ENCODE assay signal across 8 mouse cellular contexts in genomic region chr1:21075986-21076495, GRCm38 (mm10). TPM values are rescaled to one million over a fixed set of nuclear protein-coding genes. Genes with fewer than 3 reads are reported as not detected.
DNase-seq lines count a peak whose midpoint lies in the region; ATAC-seq and TF ChIP-seq lines count a peak whose summit lies in the region.

No protein-coding gene starts in this region.

- H3K27ac ChIP-seq in heart, embryonic 12.5 days (ENCODE audit: poor library complexity, severe bottlenecking), result peak overlapping the region; percentile 40
- peak overlapping the region; percentile 80 for H3K27ac ChIP-seq in embryonic facial prominence, embryonic 12.5 days
- H3K27ac ChIP-seq in intestine, embryonic 15.5 days, result peak overlapping the region; percentile 58

- H3K9ac ChIP-seq in heart, embryonic 12.5 days, result peak overlapping the region; percentile 14; the same call in 1 of the 2 replicates
- peak overlapping the region; percentile 29; the same call in 1 of the 2 replicates for H3K9ac ChIP-seq in embryonic facial prominence, embryonic 12.5 days
- H3K9ac ChIP-seq in intestine, embryonic 15.5 days, result no peak overlapping the region

- H3K4me2 ChIP-seq in heart, embryonic 12.5 days, result peak overlapping the region; percentile 70
- H3K4me2 ChIP-seq in embryonic facial prominence, embryonic 12.5 days (replicated peaks), result peak overlapping the region; percentile 78
- H3K4me2 ChIP-seq in intestine, embryonic 15.5 days (replicated peaks), result peak overlapping the region; percentile 68
- H3K4me2 ChIP-seq in myocyte (ENCODE audit: low read depth), result peak overlapping the region; percentile 95

- WGBS in heart, embryonic 12.5 days, result 12% methylated on average over 6 of the region's 6 CpGs
- 4% methylated on average over 6 of the region's 6 CpGs for WGBS in embryonic facial prominence, embryonic 12.5 days
- WGBS in intestine, embryonic 15.5 days, result 24% methylated on average over 6 of the region's 6 CpGs

- H3ac ChIP-seq in myocyte (ENCODE audit: control insufficient read depth, insufficient read length), result no peak overlapping the region

- no peak for ATAC-seq in heart, embryonic 12.5 days (ENCODE audit: insufficient number of reproducible peaks, low FRiP score)
- no peak for ATAC-seq in embryonic facial prominence, embryonic 12.5 days (ENCODE audit: insufficient number of reproducible peaks, insufficient read depth, low FRiP score, low TSS enrichment)
- no peak for ATAC-seq in intestine, embryonic 15.5 days

- no peak overlapping the region for H3K4me3 ChIP-seq in heart, embryonic 12.5 days
- H3K4me3 ChIP-seq in embryonic facial prominence, embryonic 12.5 days, result peak overlapping the region; percentile 22
- peak overlapping the region; percentile 11 for H3K4me3 ChIP-seq in intestine, embryonic 15.5 days (replicated peaks)
- peak overlapping the region; percentile 6 for H3K4me3 ChIP-seq in myocyte

- H3K36me3 ChIP-seq in heart, embryonic 12.5 days, result no peaks in the 10 kb centered on the region
- H3K36me3 ChIP-seq in embryonic facial prominence, embryonic 12.5 days, result no peaks in the 10 kb centered on the region
- no peaks in the 10 kb centered on the region for H3K36me3 ChIP-seq in intestine, embryonic 15.5 days
- no peaks in the 10 kb centered on the region for H3K36me3 ChIP-seq in myocyte (ENCODE audit: control insufficient read depth, insufficient read depth)

- H3K79me2 ChIP-seq in myocyte (ENCODE audit: control insufficient read depth, insufficient read depth), result peaks cover 45% of the 10 kb centered on the region

- H3K27me3 ChIP-seq in heart, embryonic 12.5 days (replicated peaks), result no peaks in the 10 kb centered on the region
- H3K27me3 ChIP-seq in embryonic facial prominence, embryonic 12.5 days, result no peaks in the 10 kb centered on the region
- H3K27me3 ChIP-seq in intestine, embryonic 15.5 days (replicated peaks), result no peaks in the 10 kb centered on the region
- no peaks in the 10 kb centered on the region for H3K27me3 ChIP-seq in myocyte (ENCODE audit: control insufficient read depth, insufficient read depth, insufficient read length)

- intact Hi-C loops in heart, postnatal 25 days (cut with DNase I), result loop anchor here (5.0 kb wide), 3 partner anchors 79 to 254 kb away; partner anchors contain the start of genes Efhc1 and Mcm3

- peaks cover 64% of the 10 kb centered on the region for H3K4me1 ChIP-seq in heart, embryonic 12.5 days (replicated peaks)
- H3K4me1 ChIP-seq in embryonic facial prominence, embryonic 12.5 days, result peaks cover 52% of the 10 kb centered on the region
- peaks cover 51% of the 10 kb centered on the region for H3K4me1 ChIP-seq in intestine, embryonic 15.5 days (replicated peaks)

- no peaks in the 10 kb centered on the region for H3K9me3 ChIP-seq in heart, embryonic 12.5 days (replicated peaks)
- no peaks in the 10 kb centered on the region for H3K9me3 ChIP-seq in embryonic facial prominence, embryonic 12.5 days
- no peaks in the 10 kb centered on the region for H3K9me3 ChIP-seq in intestine, embryonic 15.5 days

- no peak for TF ChIP-seq POLR2A in myocyte (IDR thresholded peaks at IDR 0.05; ENCODE audit: insufficient read length, low read depth)

- no peak for DNase-seq in heart, postnatal 25 days (ENCODE audit: low spot score)
- no peak for DNase-seq in retina, embryonic 14.5 days (ENCODE audit: low spot score)
- no peak for DNase-seq in cerebellum, adult 9-11 months
- DNase-seq in c-Kit-positive CD71-positive TER-119-positive erythroid progenitor cells, embryonic 14.5 days (ENCODE audit: low spot score), result no peak

TF ChIP-seq in myocyte, 11 proteins besides CTCF, POLR2A, EP300 and RAD21:
- TF ChIP-seq SRF (IDR thresholded peaks at IDR 0.05; ENCODE audit: control insufficient read depth, insufficient read length, low read depth) (no peak), MYOD1 (IDR thresholded peaks at IDR 0.05; ENCODE audit: control insufficient read depth in 1 of 3, insufficient read length in 2 of 3, low read depth in 2 of 3) (no peak), USF1 (IDR thresholded peaks at IDR 0.05; ENCODE audit: low read depth) (no peak), MYOG (IDR thresholded peaks at IDR 0.05; ENCODE audit: control insufficient read depth in 1 of 3, insufficient read depth in 1 of 3, insufficient read length in 2 of 3, low read depth in 2 of 3) (no peak), CEBPB (IDR thresholded peaks at IDR 0.05; ENCODE audit: insufficient read depth, poor library complexity, severe bottlenecking) (no peak), TCF12 (IDR thresholded peaks at IDR 0.05; ENCODE audit: insufficient read depth, poor library complexity, severe bottlenecking) (no peak), REST (IDR thresholded peaks at IDR 0.05; ENCODE audit: insufficient read depth, insufficient read length) (no peak), POLR2AphosphoS2 (IDR thresholded peaks at IDR 0.05; ENCODE audit: insufficient read length, low read depth) (no peak), E2F4 (IDR thresholded peaks at IDR 0.05; ENCODE audit: insufficient read depth) (no peak), TCF3 (IDR thresholded peaks at IDR 0.05; ENCODE audit: insufficient read length, low read depth) (no peak)

RNA-seq across cellular contexts. Expression of gene Tram2, which starts 3.0 kb away (rescaled TPM):
- polyA plus RNA-seq in heart, embryonic 12.5 days (2016; fragmentation: Nextera tagmentation; extraction: Ambion mirVana), result 5.5 and 5.8 TPM in 2 replicates
- 1 to 10 TPM; 6.9 to 7.4 TPM for total RNA-seq in heart, postnatal 25 days (2021)
- polyA plus RNA-seq in embryonic facial prominence, embryonic 12.5 days (2016; fragmentation: Nextera tagmentation; extraction: Ambion mirVana), result 8.0 TPM in 2 replicates
- 6.4 and 6.9 TPM in 2 replicates for polyA plus RNA-seq in intestine, embryonic 15.5 days (2015; fragmentation: Nextera tagmentation; extraction: Ambion mirVana)
- polyA plus RNA-seq in myocyte (2012; fragmentation: generic; extraction: Trizol), result 4.2 TPM
